Mouse (Mus musculus): ENCODE data around the gene Lama1. TPM values are rescaled to one million over a fixed set of nuclear protein-coding genes. Genes with fewer than 3 reads are reported as not detected.

Gene Lama1
- not detected for polyA plus RNA-seq (2015; fragmentation: Illumina TruSeq; extraction: RNeasy Lipid Tissue Mini Kit (QIAGEN cat#74804); ENCODE audit: insufficient read depth, low read depth, low replicate concordance)

DNA sequence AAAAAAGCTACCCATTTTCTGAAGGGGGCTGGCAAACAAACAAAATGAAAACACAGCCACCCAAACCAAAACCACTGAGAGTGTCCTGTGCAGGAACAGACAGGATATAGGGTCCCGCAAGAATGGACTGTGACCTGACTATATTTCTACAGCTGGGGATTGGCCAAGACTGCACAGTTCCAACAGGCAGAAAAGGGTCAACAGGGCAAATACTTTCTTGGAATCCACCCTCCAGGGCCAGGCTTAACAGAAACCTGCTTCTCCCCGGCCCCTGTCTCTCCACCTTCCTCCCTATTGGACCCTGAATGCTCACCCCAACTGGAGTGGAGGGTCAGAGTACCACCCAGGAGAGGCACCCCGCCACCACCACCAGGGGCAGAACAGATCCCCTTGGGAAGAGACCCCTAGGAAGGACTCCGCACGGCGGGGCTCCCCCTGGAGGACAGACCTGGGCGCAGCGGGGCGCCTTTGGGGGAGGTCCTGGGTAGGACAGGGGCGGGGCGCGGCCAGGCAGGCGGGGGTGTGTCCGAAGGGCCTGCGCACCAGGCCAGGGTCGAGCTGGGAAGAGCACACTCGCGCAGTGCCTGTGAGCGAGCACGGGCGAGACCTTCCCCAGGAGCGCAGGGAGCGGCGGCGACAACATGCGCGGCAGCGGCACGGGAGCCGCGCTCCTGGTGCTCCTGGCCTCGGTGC, at the start of gene Lama1:
Lama1 (plus strand) TSS at position 566 of the 693 bp plus-strand sequence.

Other genes with a start within 250 kb of the Lama1 start
- not detected for gene Lrrc30, start 64.5 kb upstream of the Lama1 start, polyA plus RNA-seq (2015; fragmentation: Illumina TruSeq; extraction: RNeasy Lipid Tissue Mini Kit (QIAGEN cat#74804); ENCODE audit: insufficient read depth, low read depth, low replicate concordance)